Mouse (Mus musculus): Measurements from ENCODE around the gene Layn. TPM values are rescaled to one million over a fixed set of nuclear protein-coding genes. Genes with fewer than 3 reads are reported as not detected.

Gene Layn
- total and polyA plus RNA-seq, 3 experiments, result 5.3 to 61.6 (median 25.3) TPM

- Histone ChIP-seq H3K9me3 (replicated peaks) (no peaks in the 10 kb centered on the region), H3K4me1 (ENCODE audit: insufficient read depth, low read depth, low read length) (peaks cover 28% of the 10 kb centered on the region)
Observed at GRCm38 (mm10) chr9:51070801-51071200, 6.1 kb downstream of the Layn start.

GRCm38 (mm10) chr9:51068202-51068601, 8.7 kb downstream of the Layn start:
- Histone ChIP-seq H3K4me1 (ENCODE audit: insufficient read depth, low read depth, low read length) (peaks cover 6% of the 10 kb centered on the region; the same call in 1 of the 2 replicates), H3K4me3 (ENCODE audit: low read depth, low read length) (no peak overlapping the region), H3K36me3 (replicated peaks) (peaks cover 3% of the 10 kb centered on the region), H3K9me3 (replicated peaks) (no peaks in the 10 kb centered on the region), H3K27me3 (ENCODE audit: insufficient read depth, low read length) (peaks cover 2% of the 10 kb centered on the region)
- TF ChIP-seq GATA1 (IDR thresholded peaks at IDR 0.05; ENCODE audit: borderline replicate concordance, low read length), result no peak
- no peak for TF ChIP-seq TAL1 (conservative IDR thresholded peaks at IDR 0.05; ENCODE audit: low read depth, low read length)
- no peak for TF ChIP-seq POLR2AphosphoS5 (IDR thresholded peaks at IDR 0.05; ENCODE audit: insufficient replicate concordance, low read depth, low read length)
- no peak for TF ChIP-seq GATA2 (IDR thresholded peaks at IDR 0.05; ENCODE audit: borderline replicate concordance, low read depth, low read length)
- TF ChIP-seq CTCF (IDR thresholded peaks at IDR 0.05; ENCODE audit: low read depth, low read length), result no peak
- DNase-seq (ENCODE audit: low spot score) (no peak), ATAC-seq (ENCODE audit: extremely low read depth, insufficient number of reproducible peaks, low FRiP score, poor library complexity, severe bottlenecking) (no peak)

More at GRCm38 (mm10) chr9:51070801-51071200, 6.1 kb downstream of the Layn start:
- Histone ChIP-seq H3K27me3 (ENCODE audit: insufficient read depth, low read length) (peaks cover 21% of the 10 kb centered on the region), H3K4me3 (ENCODE audit: low read depth, low read length) (no peak overlapping the region), H3K36me3 (replicated peaks) (peaks cover 3% of the 10 kb centered on the region)
- no peak for DNase-seq (ENCODE audit: low spot score)
- TF ChIP-seq CTCF (IDR thresholded peaks at IDR 0.05; ENCODE audit: low read depth, low read length), result no peak
- no peak for TF ChIP-seq POLR2AphosphoS5 (IDR thresholded peaks at IDR 0.05; ENCODE audit: insufficient replicate concordance, low read depth, low read length)
- TF ChIP-seq TAL1 (conservative IDR thresholded peaks at IDR 0.05; ENCODE audit: low read depth, low read length), result no peak
- TF ChIP-seq GATA2 (IDR thresholded peaks at IDR 0.05; ENCODE audit: borderline replicate concordance, low read depth, low read length), result no peak
- no peak for TF ChIP-seq GATA1 (IDR thresholded peaks at IDR 0.05; ENCODE audit: borderline replicate concordance, low read length)
- ATAC-seq (ENCODE audit: extremely low read depth, insufficient number of reproducible peaks, low FRiP score, poor library complexity, severe bottlenecking), result no peak

DNA sequence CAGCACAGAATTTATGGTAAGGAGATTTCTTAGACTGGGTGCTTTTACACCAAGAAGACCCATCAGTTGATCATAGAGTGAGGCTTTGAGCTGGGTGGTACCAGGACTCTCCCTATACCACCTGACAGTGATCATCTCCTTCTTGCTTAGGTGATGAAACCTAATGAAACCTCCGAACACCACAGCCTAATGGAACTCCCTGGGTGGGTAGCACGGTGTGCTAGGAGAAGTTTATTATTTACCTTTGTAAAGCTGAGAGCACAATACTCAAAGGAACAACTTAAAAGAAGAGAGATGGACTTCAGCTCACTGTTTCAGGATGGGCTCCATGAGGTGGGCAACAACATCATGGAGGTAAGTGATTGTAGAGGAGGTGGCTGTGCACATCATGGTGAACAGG, 16.3 kb downstream of the Layn start, which contains the start of gene Btg4:
Btg4 (plus strand) TSS at position 301 of the 400 bp plus-strand sequence.
- DNase-seq (ENCODE audit: low spot score), result no peak
- H3K4me3 ChIP-seq (ENCODE audit: low read depth, low read length), result no peak within 1 kb of the TSS
- H3K4me1 ChIP-seq (ENCODE audit: insufficient read depth, low read depth, low read length), result peaks cover 3% of the 10 kb centered on the region; the same call in 1 of the 2 replicates
- TF ChIP-seq TAL1 (conservative IDR thresholded peaks at IDR 0.05; ENCODE audit: low read depth, low read length) (no peak), CTCF (IDR thresholded peaks at IDR 0.05; ENCODE audit: low read depth, low read length) (no peak), GATA1 (IDR thresholded peaks at IDR 0.05; ENCODE audit: borderline replicate concordance, low read length) (no peak)
- H3K27me3 ChIP-seq (ENCODE audit: insufficient read depth, low read length), result peaks cover 13% of the 10 kb centered on the region
- ATAC-seq (ENCODE audit: extremely low read depth, insufficient number of reproducible peaks, low FRiP score, poor library complexity, severe bottlenecking), result no peak
- H3K36me3 ChIP-seq (replicated peaks), result no peaks in the 10 kb centered on the region
- H3K9me3 ChIP-seq (replicated peaks), result no peaks in the 10 kb centered on the region

DNA sequence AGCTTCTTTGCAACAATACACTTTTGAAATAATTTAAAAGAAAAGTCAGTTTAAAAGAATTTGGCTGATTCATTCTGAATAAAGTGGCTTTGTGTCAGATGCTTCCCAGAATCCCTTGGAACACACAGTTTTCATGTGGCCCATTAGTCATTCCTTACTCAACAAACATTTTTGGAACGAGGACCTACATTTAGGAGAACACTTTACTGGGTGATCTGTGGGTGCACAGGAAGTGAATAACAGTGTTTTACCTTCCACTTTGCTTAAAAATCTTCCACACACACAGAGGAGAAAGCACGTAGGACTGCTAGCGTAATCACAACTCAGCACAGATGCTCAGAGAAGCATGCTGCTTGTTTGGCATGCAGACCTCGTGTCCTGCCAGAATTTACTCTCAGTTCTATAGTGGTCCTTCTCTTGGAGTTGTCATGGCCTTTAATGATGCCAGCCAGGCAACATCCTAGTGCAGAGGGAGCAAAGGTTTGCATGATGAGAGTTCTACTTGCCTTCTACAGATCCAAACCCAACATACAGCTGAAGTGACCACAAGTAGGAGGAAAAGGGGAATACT, 17.9 kb downstream of the Layn start:
- TF ChIP-seq CTCF (IDR thresholded peaks at IDR 0.05; ENCODE audit: low read depth, low read length) (no peak), TAL1 (conservative IDR thresholded peaks at IDR 0.05; ENCODE audit: low read depth, low read length) (no peak), POLR2AphosphoS5 (IDR thresholded peaks at IDR 0.05; ENCODE audit: insufficient replicate concordance, low read depth, low read length) (no peak), GATA1 (IDR thresholded peaks at IDR 0.05; ENCODE audit: borderline replicate concordance, low read length) (no peak), GATA2 (IDR thresholded peaks at IDR 0.05; ENCODE audit: borderline replicate concordance, low read depth, low read length) (no peak)

GRCm38 (mm10) chr9:51056360-51057324, 20.3 kb downstream of the Layn start:
- DNase-seq (ENCODE audit: low spot score) (no peak), ATAC-seq (ENCODE audit: extremely low read depth, insufficient number of reproducible peaks, low FRiP score, poor library complexity, severe bottlenecking) (no peak)
- Histone ChIP-seq H3K36me3 (replicated peaks) (no peaks in the 10 kb centered on the region), H3K27me3 (ENCODE audit: insufficient read depth, low read length) (peaks cover 13% of the 10 kb centered on the region), H3K4me3 (ENCODE audit: low read depth, low read length) (no peak overlapping the region), H3K4me1 (ENCODE audit: insufficient read depth, low read depth, low read length) (peaks cover 3% of the 10 kb centered on the region; the same call in 1 of the 2 replicates), H3K9me3 (replicated peaks) (no peaks in the 10 kb centered on the region)
- TF ChIP-seq GATA2 (IDR thresholded peaks at IDR 0.05; ENCODE audit: borderline replicate concordance, low read depth, low read length) (no peak), GATA1 (IDR thresholded peaks at IDR 0.05; ENCODE audit: borderline replicate concordance, low read length) (no peak), POLR2AphosphoS5 (IDR thresholded peaks at IDR 0.05; ENCODE audit: insufficient replicate concordance, low read depth, low read length) (no peak), TAL1 (conservative IDR thresholded peaks at IDR 0.05; ENCODE audit: low read depth, low read length) (no peak), CTCF (IDR thresholded peaks at IDR 0.05; ENCODE audit: low read depth, low read length) (no peak)

More for the DNA sequence above, 17.9 kb downstream of the Layn start:
- ATAC-seq (ENCODE audit: extremely low read depth, insufficient number of reproducible peaks, low FRiP score, poor library complexity, severe bottlenecking), result no peak
- H3K9me3 ChIP-seq (replicated peaks), result no peaks in the 10 kb centered on the region
- no peak overlapping the region for H3K4me3 ChIP-seq (ENCODE audit: low read depth, low read length)
- no peak for DNase-seq (ENCODE audit: low spot score)
- peaks cover 3% of the 10 kb centered on the region; the same call in 1 of the 2 replicates for H3K4me1 ChIP-seq (ENCODE audit: insufficient read depth, low read depth, low read length)
- peaks cover 13% of the 10 kb centered on the region for H3K27me3 ChIP-seq (ENCODE audit: insufficient read depth, low read length)
- no peaks in the 10 kb centered on the region for H3K36me3 ChIP-seq (replicated peaks)

- no peaks in the 10 kb centered on the region for H3K36me3 ChIP-seq (replicated peaks)
- no peak overlapping the region for H3K4me3 ChIP-seq (ENCODE audit: low read depth, low read length)
- TF ChIP-seq POLR2AphosphoS5 (IDR thresholded peaks at IDR 0.05; ENCODE audit: insufficient replicate concordance, low read depth, low read length), result no peak
- TF ChIP-seq CTCF (IDR thresholded peaks at IDR 0.05; ENCODE audit: low read depth, low read length), result no peak
- TF ChIP-seq TAL1 (conservative IDR thresholded peaks at IDR 0.05; ENCODE audit: low read depth, low read length), result no peak
- TF ChIP-seq GATA1 (IDR thresholded peaks at IDR 0.05; ENCODE audit: borderline replicate concordance, low read length), result no peak
- no peak for TF ChIP-seq GATA2 (IDR thresholded peaks at IDR 0.05; ENCODE audit: borderline replicate concordance, low read depth, low read length)
- DNase-seq (ENCODE audit: low spot score) (peak; percentile 9), ATAC-seq (ENCODE audit: extremely low read depth, insufficient number of reproducible peaks, low FRiP score, poor library complexity, severe bottlenecking) (no peak)
- H3K4me1 ChIP-seq (ENCODE audit: insufficient read depth, low read depth, low read length), result peaks cover 3% of the 10 kb centered on the region; the same call in 1 of the 2 replicates
- peaks cover 8% of the 10 kb centered on the region for H3K27me3 ChIP-seq (ENCODE audit: insufficient read depth, low read length)
- no peaks in the 10 kb centered on the region for H3K9me3 ChIP-seq (replicated peaks)
Observed at GRCm38 (mm10) chr9:51052180-51052579, 24.7 kb downstream of the Layn start.
